Mouse (Mus musculus) spleen, postnatal 4 days (tissue): Measurements from ENCODE around the gene Zfp735.

Source experiments
- DNase-seq, 2 experiments: peaks; one replicate each; pipeline ENCODE4 v3.0.0; 2022; ENCODE audit warnings: low spot score in 2 of 2

Gene Zfp735

GRCm38 (mm10) chr11:73688478-73688877, at the start of gene Zfp735:
Gene Zfp735, plus strand, starts transcription at chr11:73688778.
- no peak for DNase-seq

- no peak for DNase-seq
Observed at GRCm38 (mm10) chr11:73759115-73759514, 70.5 kb downstream of the Zfp735 start.
